Mouse (Mus musculus): Measurements from ENCODE around the gene Theg. TPM values are rescaled to one million over a fixed set of nuclear protein-coding genes. Genes with fewer than 3 reads are reported as not detected.

Gene Theg
- polyA plus RNA-seq, 1 experiment: not detected

DNA sequence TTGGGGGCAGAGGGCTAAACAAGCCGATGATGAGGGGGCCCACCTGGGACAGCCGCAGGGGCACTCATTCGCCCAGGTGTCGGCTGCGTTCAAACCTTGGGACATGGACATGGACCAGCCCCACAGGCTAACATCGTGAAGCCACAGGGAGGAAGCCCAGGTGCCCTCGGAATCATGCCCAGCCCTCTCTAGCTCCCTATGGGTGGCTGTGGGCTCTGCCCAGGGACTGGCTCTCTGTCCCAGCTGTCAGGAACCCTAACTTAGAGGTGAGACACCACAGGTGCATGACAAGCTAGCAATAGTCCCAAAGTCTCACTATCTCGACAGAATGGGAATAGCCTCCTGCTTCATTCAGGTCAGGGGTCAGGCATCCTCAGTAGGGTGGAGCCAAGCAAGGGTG is 34.6 kb downstream of the Theg start:
- TF ChIP-seq GATA1 (IDR thresholded peaks at IDR 0.05; ENCODE audit: low read length): no peak

DNA sequence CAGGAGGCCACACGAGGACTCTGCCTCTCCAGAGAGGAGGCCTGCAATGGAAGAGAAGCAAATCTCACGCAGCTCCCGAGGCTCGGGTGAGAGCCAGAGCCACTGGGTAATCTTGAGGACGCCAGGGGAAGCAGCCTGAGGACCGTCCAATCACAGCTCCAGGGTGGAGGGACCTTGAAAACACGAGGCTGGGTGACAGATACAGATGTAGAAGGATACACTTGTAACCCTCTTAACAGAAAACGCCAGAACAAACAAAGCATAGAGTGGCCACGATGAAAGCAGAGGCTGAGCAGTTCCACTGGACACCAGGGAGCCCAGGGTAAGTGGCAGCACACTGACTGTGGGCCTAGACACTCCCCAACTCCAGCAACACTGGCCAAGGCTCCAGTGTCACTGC is 36.8 kb downstream of the Theg start:
- TF ChIP-seq GATA1 (IDR thresholded peaks at IDR 0.05; ENCODE audit: low read length): no peak

DNA sequence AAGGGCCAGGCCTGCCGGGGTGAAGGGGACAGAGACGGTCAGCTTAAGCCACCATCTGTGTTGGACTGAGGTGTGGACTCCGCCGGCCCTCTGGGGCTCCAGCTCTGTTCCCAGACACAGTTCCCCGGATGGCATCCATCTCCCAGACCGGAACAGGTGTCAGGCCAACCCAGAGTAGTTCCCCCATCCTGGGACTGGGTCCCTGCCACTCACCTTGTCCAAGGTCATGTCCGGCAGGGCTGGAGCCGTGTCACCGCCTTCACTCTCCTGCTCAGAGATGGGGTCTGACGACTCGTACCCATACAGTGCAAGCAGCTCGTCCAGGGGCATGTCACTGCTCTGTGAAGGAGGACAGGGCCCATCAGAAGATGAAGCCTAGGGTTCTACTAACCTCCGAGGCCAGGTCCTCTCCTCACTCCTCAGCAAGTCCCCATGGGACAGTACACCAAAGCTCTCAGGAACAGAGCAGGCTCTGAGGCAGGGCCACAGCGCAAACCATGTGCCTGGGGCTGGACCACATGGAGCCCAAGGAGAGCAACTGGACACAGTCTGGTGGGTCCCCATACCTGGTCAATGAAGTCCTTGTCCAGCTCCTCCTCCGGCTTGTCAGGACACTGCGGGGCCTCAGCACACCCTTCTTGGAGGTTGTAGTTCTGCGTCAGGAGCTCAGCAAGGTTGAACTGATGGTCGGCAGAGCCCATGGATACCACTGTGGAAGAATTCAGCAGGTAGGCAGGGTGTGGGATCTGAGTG is 38.0 kb downstream of the Theg start:
- no peak for TF ChIP-seq GATA1 (IDR thresholded peaks at IDR 0.05; ENCODE audit: low read length)

- TF ChIP-seq GATA1 (IDR thresholded peaks at IDR 0.05; ENCODE audit: low read length): no peak
These were observed 38.6 kb downstream of the Theg start for GRCm38 (mm10) chr10:79548546-79548945.

GRCm38 (mm10) chr10:79547148-79547675 is 39.9 kb downstream of the Theg start:
- no peak for TF ChIP-seq GATA1 (IDR thresholded peaks at IDR 0.05; ENCODE audit: low read length)

GRCm38 (mm10) chr10:79546483-79546882 is 40.6 kb downstream of the Theg start:
- TF ChIP-seq GATA1 (IDR thresholded peaks at IDR 0.05; ENCODE audit: low read length): no peak

DNA sequence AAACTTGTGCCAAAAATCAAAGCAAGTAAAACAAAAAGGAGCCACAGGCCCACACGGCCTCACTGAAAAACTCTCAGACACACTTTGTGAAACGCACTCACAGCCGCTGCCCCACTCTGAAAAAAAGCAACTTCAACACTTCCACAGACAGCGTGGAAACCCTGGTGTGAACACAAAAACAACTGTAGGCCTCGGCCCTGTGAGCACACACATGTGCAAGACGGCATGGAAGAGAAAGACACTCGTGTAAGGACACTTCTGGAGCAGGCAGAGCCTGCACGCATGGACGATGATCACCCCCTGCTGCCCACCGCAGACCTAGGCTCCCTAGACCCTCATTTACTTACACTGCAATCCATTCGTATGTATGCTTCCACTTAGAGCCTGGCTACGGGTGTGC is 41.2 kb downstream of the Theg start:
- TF ChIP-seq GATA1 (IDR thresholded peaks at IDR 0.05; ENCODE audit: low read length): no peak

GRCm38 (mm10) chr10:79544631-79545030 is 42.5 kb downstream of the Theg start:
- no peak for TF ChIP-seq GATA1 (IDR thresholded peaks at IDR 0.05; ENCODE audit: low read length)

DNA sequence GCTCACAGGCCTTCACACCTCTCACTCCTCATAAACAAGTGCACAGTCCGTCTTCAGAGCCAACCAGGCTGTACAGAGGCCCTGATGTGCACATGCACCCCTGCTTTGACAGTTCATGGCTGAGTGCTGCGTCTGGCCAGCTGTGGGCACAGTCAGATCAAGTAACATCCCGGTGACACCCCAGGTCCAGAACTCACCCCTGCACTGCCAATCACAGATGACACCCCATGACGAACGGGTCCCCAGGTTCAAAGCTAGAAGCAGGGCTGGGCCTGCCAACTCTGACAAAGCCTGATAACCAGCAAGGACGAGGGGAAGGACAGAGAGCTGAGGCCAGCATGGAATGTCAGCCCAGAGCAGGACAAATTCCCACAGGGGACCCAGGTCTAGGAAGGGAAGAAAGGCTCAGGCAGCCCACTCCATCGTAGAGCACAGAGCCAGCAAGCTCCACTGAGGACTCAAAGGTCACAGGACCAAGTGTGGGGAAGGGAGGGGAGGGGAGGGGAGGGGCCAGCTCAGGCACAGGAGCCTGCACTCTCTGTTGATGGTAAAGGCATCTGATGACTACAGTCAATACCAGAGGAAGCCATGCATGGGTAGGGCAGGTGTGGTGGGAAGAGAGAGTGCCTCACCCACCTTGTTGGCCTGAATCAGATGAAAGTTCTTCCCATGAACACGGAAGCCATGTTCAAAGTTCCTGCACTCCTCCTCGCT is 43.1 kb downstream of the Theg start:
- TF ChIP-seq GATA1 (IDR thresholded peaks at IDR 0.05; ENCODE audit: low read length): no peak

- TF ChIP-seq GATA1 (IDR thresholded peaks at IDR 0.05; ENCODE audit: low read length): no peak
These were observed 45.0 kb downstream of the Theg start for GRCm38 (mm10) chr10:79542171-79542570.

- no peak for TF ChIP-seq GATA1 (IDR thresholded peaks at IDR 0.05; ENCODE audit: low read length)
These were observed 45.6 kb downstream of the Theg start for GRCm38 (mm10) chr10:79541522-79541921.

GRCm38 (mm10) chr10:79540746-79541145 is 46.4 kb downstream of the Theg start:
- TF ChIP-seq GATA1 (IDR thresholded peaks at IDR 0.05; ENCODE audit: low read length): no peak

DNA sequence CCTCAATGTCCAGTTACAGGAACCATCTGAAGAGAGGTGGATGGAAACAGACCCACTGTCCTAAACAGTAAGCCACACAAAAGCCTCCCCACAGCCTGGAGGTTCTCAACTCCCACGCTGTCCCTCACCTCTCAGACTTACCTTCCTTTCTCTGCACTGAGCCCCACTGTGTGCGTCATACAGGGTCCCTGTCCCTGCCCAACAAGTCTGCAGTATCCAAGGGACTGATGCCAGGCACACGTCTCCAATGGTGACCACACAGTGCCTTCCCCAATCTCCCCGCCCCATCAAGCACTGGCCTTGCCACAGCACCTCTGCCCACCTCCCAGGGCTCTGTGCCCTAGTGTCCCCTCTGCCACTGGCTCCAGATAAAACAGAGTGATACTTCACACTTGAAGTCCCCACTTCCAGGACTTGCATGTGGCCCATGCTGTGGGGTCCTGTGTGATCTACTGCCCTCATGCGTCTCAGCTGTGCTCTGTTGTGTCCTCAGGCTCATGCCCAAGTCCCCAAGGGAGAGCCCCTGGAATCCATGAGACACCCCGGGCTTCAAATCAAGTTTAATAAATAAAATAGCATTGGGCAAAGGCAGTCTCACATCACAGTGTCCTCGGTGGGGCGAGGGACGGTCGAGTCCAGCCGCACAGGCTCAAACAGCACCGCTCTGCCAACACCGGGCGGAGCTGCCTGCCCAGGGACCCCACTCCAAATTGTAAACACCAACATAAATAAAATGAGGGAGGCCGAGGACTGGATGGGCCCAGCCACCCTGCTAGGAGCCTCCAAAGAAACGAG is 47.2 kb downstream of the Theg start:
- TF ChIP-seq GATA1 (IDR thresholded peaks at IDR 0.05; ENCODE audit: low read length): no peak

DNA sequence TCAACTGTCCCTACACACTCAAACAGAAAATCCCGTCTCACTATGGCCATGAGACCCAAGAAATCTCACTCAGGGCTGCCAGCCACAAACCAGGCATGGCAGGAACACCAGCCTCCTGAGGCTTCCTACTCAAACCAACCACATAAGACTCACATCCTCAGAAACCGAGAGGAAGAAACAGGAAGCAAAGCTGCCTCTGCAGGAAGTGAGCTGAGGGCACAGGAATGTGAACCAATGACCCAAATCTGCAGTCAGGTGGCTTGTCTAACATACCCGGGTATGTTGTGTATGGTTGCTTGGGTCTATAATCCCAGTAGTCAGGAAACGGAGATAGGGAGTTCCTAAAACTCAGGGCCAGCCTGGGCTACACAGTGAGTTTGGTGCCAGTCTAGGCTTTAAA is 48.3 kb downstream of the Theg start:
- TF ChIP-seq GATA1 (IDR thresholded peaks at IDR 0.05; ENCODE audit: low read length): no peak

DNA sequence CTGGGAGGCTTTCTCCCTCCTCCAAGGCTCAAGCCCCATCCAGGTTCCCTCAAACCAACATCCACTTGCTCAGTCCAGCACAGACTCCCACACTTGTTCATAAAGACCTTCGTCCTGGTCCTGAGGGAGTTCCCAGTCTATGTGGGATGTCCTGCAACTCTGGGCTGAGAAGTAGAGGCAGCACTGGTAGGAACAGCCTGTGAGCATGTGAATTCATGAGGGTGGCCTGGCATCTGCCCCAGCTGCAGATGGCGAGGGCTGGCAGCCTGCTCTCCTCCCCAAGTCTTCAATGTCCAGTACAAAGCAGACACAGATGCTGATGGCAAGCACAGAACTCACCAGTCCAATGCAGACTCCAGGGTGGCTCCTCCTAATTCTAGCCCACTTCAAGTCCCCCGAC is 48.8 kb downstream of the Theg start:
- TF ChIP-seq GATA1 (IDR thresholded peaks at IDR 0.05; ENCODE audit: low read length): no peak

DNA sequence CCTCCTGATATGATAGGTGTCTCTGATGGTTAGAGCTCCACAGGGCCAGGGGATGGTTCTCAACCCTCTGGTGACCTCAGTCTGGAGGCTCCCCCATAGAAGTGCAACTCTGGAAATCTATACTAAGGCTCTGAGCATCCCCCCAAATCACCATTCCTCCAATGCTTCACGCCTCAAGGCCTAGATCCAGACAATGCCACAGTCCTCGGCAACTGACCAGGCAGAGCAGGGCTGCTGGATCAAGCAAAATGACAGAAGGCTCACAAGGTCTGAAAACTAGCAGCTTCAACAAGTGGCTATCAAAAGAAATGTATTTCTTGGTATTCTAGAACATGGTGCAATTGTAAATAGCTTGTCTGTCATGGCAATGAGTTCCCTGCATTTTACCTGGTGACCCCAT is 49.4 kb downstream of the Theg start:
- TF ChIP-seq GATA1 (IDR thresholded peaks at IDR 0.05; ENCODE audit: low read length): no peak

Data from G1E-ER4 (cell line).